Mouse (Mus musculus): ENCODE data around the gene Galnt12. TPM values are rescaled to one million over a fixed set of nuclear protein-coding genes. Genes with fewer than 3 reads are reported as not detected.

Galnt12 gene
- polyA plus RNA-seq, 1 experiment from 2014 or later = 2.1 TPM

GRCm38 (mm10) chr4:47079997-47080646, 11.6 kb upstream of the Galnt12 start:
- H3K4me1 ChIP-seq (ENCODE audit: control insufficient read depth in 2 of 2, insufficient read depth in 2 of 2, low read length in 2 of 2) = no peaks in the 10 kb centered on the region

GRCm38 (mm10) chr4:47080647-47081010, 11.1 kb upstream of the Galnt12 start:
- no peak for ATAC-seq (ENCODE audit: insufficient number of reproducible peaks, insufficient read depth, low FRiP score, low read depth)
- 90% methylated on average over 4 of the region's 4 CpGs for WGBS
- H3K27ac ChIP-seq (replicated peaks in 1 of 2; ENCODE audit: control insufficient read depth in 1 of 2, insufficient read depth in 1 of 2, low read depth in 2 of 2, low read length in 2 of 2) = no peak overlapping the region

More at GRCm38 (mm10) chr4:47079997-47080646, 11.6 kb upstream of the Galnt12 start:
- Histone ChIP-seq H3K9ac (ENCODE audit: low read length) (no peak overlapping the region), H3K4me3 (ENCODE audit: control insufficient read depth in 1 of 2, insufficient read depth in 1 of 2, low read depth in 1 of 2, low read length in 2 of 2) (no peak overlapping the region), H3K27me3 (ENCODE audit: control insufficient read depth, insufficient read depth, low read length) (no peaks in the 10 kb centered on the region), H3K36me3 (ENCODE audit: control insufficient read depth, insufficient read depth, low read length) (no peaks in the 10 kb centered on the region), H3K27ac (replicated peaks in 1 of 2; ENCODE audit: control insufficient read depth in 1 of 2, insufficient read depth in 1 of 2, low read depth in 2 of 2, low read length in 2 of 2) (no peak overlapping the region), H3K9me3 (ENCODE audit: control insufficient read depth, low read length) (0 out of 2 replicates have a peak, but pooled peaks cover 3% of the 10 kb centered on the region), H3K4me2 (ENCODE audit: low read length) (no peak overlapping the region)
- ATAC-seq (ENCODE audit: insufficient number of reproducible peaks, insufficient read depth, low FRiP score, low read depth) = no peak
- WGBS = 86% methylated on average over 17 of the region's 17 CpGs

GRCm38 (mm10) chr4:47083824-47084223, 7.9 kb upstream of the Galnt12 start:
- Histone ChIP-seq H3K4me2 (ENCODE audit: low read length) (no peak overlapping the region), H3K27me3 (ENCODE audit: control insufficient read depth, insufficient read depth, low read length) (no peaks in the 10 kb centered on the region), H3K27ac (replicated peaks in 1 of 2; ENCODE audit: control insufficient read depth in 1 of 2, insufficient read depth in 1 of 2, low read depth in 2 of 2, low read length in 2 of 2) (no peak overlapping the region), H3K36me3 (ENCODE audit: control insufficient read depth, insufficient read depth, low read length) (no peaks in the 10 kb centered on the region), H3K9ac (ENCODE audit: low read length) (no peak overlapping the region), H3K4me1 (ENCODE audit: control insufficient read depth in 2 of 2, insufficient read depth in 2 of 2, low read length in 2 of 2) (no peaks in the 10 kb centered on the region), H3K9me3 (ENCODE audit: control insufficient read depth, low read length) (0 out of 2 replicates have a peak, but pooled peaks cover 3% of the 10 kb centered on the region), H3K4me3 (ENCODE audit: control insufficient read depth in 1 of 2, insufficient read depth in 1 of 2, low read depth in 1 of 2, low read length in 2 of 2) (no peak overlapping the region)
- ATAC-seq (ENCODE audit: insufficient number of reproducible peaks, insufficient read depth, low FRiP score, low read depth) = no peak
- 88% methylated on average over 7 of the region's 7 CpGs for WGBS

More at GRCm38 (mm10) chr4:47080647-47081010, 11.1 kb upstream of the Galnt12 start:
- no peaks in the 10 kb centered on the region for H3K4me1 ChIP-seq (ENCODE audit: control insufficient read depth in 2 of 2, insufficient read depth in 2 of 2, low read length in 2 of 2)
- no peaks in the 10 kb centered on the region for H3K36me3 ChIP-seq (ENCODE audit: control insufficient read depth, insufficient read depth, low read length)
- no peak overlapping the region for H3K4me3 ChIP-seq (ENCODE audit: control insufficient read depth in 1 of 2, insufficient read depth in 1 of 2, low read depth in 1 of 2, low read length in 2 of 2)
- H3K27me3 ChIP-seq (ENCODE audit: control insufficient read depth, insufficient read depth, low read length) = no peaks in the 10 kb centered on the region
- no peak overlapping the region for H3K4me2 ChIP-seq (ENCODE audit: low read length)
- no peak overlapping the region for H3K9ac ChIP-seq (ENCODE audit: low read length)
- 0 out of 2 replicates have a peak, but pooled peaks cover 3% of the 10 kb centered on the region for H3K9me3 ChIP-seq (ENCODE audit: control insufficient read depth, low read length)

GRCm38 (mm10) chr4:47088671-47089070, 3.0 kb upstream of the Galnt12 start:
- no peak overlapping the region for H3K9ac ChIP-seq (ENCODE audit: low read length)
- no peak overlapping the region for H3K4me2 ChIP-seq (ENCODE audit: low read length)
- no peaks in the 10 kb centered on the region for H3K9me3 ChIP-seq (ENCODE audit: control insufficient read depth, low read length)
- WGBS = 88% methylated on average over 7 of the region's 7 CpGs
- no peak overlapping the region for H3K27ac ChIP-seq (replicated peaks in 1 of 2; ENCODE audit: control insufficient read depth in 1 of 2, insufficient read depth in 1 of 2, low read depth in 2 of 2, low read length in 2 of 2)
- ATAC-seq (ENCODE audit: insufficient number of reproducible peaks, insufficient read depth, low FRiP score, low read depth) = no peak
- H3K4me3 ChIP-seq (ENCODE audit: control insufficient read depth in 1 of 2, insufficient read depth in 1 of 2, low read depth in 1 of 2, low read length in 2 of 2) = no peak overlapping the region
- peaks cover 31% of the 10 kb centered on the region for H3K27me3 ChIP-seq (ENCODE audit: control insufficient read depth, insufficient read depth, low read length)
- peaks cover 2 to 5% of the 10 kb centered on the region in 2 experiments; a peak in 2 of 4 replicates for H3K4me1 ChIP-seq (ENCODE audit: control insufficient read depth in 2 of 2, insufficient read depth in 2 of 2, low read length in 2 of 2)
- no peaks in the 10 kb centered on the region for H3K36me3 ChIP-seq (ENCODE audit: control insufficient read depth, insufficient read depth, low read length)

- Histone ChIP-seq H3K9ac (ENCODE audit: low read length) (peak overlapping the region; percentile 69), H3K4me1 (ENCODE audit: control insufficient read depth in 2 of 2, insufficient read depth in 2 of 2, low read length in 2 of 2) (peaks cover 2 to 5% of the 10 kb centered on the region in 2 experiments; a peak in 2 of 4 replicates), H3K4me2 (ENCODE audit: low read length) (peak overlapping the region; percentile 100), H3K4me3 (ENCODE audit: control insufficient read depth in 1 of 2, insufficient read depth in 1 of 2, low read depth in 1 of 2, low read length in 2 of 2) (peak overlapping the region; percentile 70 to 71), H3K9me3 (ENCODE audit: control insufficient read depth, low read length) (no peaks in the 10 kb centered on the region), H3K36me3 (ENCODE audit: control insufficient read depth, insufficient read depth, low read length) (no peaks in the 10 kb centered on the region), H3K27me3 (ENCODE audit: control insufficient read depth, insufficient read depth, low read length) (peaks cover 36% of the 10 kb centered on the region), H3K27ac (replicated peaks in 1 of 2; ENCODE audit: control insufficient read depth in 1 of 2, insufficient read depth in 1 of 2, low read depth in 2 of 2, low read length in 2 of 2) (no peak overlapping the region)
- 2% methylated on average over 21 of the region's 21 CpGs for WGBS
- ATAC-seq (ENCODE audit: insufficient number of reproducible peaks, insufficient read depth, low FRiP score, low read depth) = no peak
Observed at GRCm38 (mm10) chr4:47092387-47093021, 795 bp downstream of the Galnt12 start.

- H3K27ac ChIP-seq (replicated peaks in 1 of 2; ENCODE audit: control insufficient read depth in 1 of 2, insufficient read depth in 1 of 2, low read depth in 2 of 2, low read length in 2 of 2) = no peak overlapping the region
- 55% methylated on average over 9 of the region's 9 CpGs for WGBS
- peaks cover 2 to 5% of the 10 kb centered on the region in 2 experiments; a peak in 2 of 4 replicates for H3K4me1 ChIP-seq (ENCODE audit: control insufficient read depth in 2 of 2, insufficient read depth in 2 of 2, low read length in 2 of 2)
- H3K27me3 ChIP-seq (ENCODE audit: control insufficient read depth, insufficient read depth, low read length) = peaks cover 36% of the 10 kb centered on the region
- H3K36me3 ChIP-seq (ENCODE audit: control insufficient read depth, insufficient read depth, low read length) = no peaks in the 10 kb centered on the region
- no peak for ATAC-seq (ENCODE audit: insufficient number of reproducible peaks, insufficient read depth, low FRiP score, low read depth)
- no peak overlapping the region for H3K4me2 ChIP-seq (ENCODE audit: low read length)
- H3K4me3 ChIP-seq (ENCODE audit: control insufficient read depth in 1 of 2, insufficient read depth in 1 of 2, low read depth in 1 of 2, low read length in 2 of 2) = no peak overlapping the region
- H3K9me3 ChIP-seq (ENCODE audit: control insufficient read depth, low read length) = no peaks in the 10 kb centered on the region
- H3K9ac ChIP-seq (ENCODE audit: low read length) = no peak overlapping the region
Observed at GRCm38 (mm10) chr4:47093161-47093560, 1.5 kb downstream of the Galnt12 start.

- Histone ChIP-seq H3K9me3 (ENCODE audit: control insufficient read depth, low read length) (no peaks in the 10 kb centered on the region), H3K4me1 (ENCODE audit: control insufficient read depth in 2 of 2, insufficient read depth in 2 of 2, low read length in 2 of 2) (peaks cover 2 to 5% of the 10 kb centered on the region in 2 experiments; a peak in 2 of 4 replicates), H3K9ac (ENCODE audit: low read length) (no peak overlapping the region), H3K27me3 (ENCODE audit: control insufficient read depth, insufficient read depth, low read length) (peaks cover 36% of the 10 kb centered on the region), H3K4me2 (ENCODE audit: low read length) (no peak overlapping the region), H3K36me3 (ENCODE audit: control insufficient read depth, insufficient read depth, low read length) (no peaks in the 10 kb centered on the region), H3K27ac (replicated peaks in 1 of 2; ENCODE audit: control insufficient read depth in 1 of 2, insufficient read depth in 1 of 2, low read depth in 2 of 2, low read length in 2 of 2) (no peak overlapping the region), H3K4me3 (ENCODE audit: control insufficient read depth in 1 of 2, insufficient read depth in 1 of 2, low read depth in 1 of 2, low read length in 2 of 2) (no peak overlapping the region)
- 61% methylated on average over 6 of the region's 6 CpGs for WGBS
- ATAC-seq (ENCODE audit: insufficient number of reproducible peaks, insufficient read depth, low FRiP score, low read depth) = no peak
Observed at GRCm38 (mm10) chr4:47093647-47094046, 1.9 kb downstream of the Galnt12 start.
